12 mouse cellular contexts compared by ENCODE assay signal in the genomic region with DNA sequence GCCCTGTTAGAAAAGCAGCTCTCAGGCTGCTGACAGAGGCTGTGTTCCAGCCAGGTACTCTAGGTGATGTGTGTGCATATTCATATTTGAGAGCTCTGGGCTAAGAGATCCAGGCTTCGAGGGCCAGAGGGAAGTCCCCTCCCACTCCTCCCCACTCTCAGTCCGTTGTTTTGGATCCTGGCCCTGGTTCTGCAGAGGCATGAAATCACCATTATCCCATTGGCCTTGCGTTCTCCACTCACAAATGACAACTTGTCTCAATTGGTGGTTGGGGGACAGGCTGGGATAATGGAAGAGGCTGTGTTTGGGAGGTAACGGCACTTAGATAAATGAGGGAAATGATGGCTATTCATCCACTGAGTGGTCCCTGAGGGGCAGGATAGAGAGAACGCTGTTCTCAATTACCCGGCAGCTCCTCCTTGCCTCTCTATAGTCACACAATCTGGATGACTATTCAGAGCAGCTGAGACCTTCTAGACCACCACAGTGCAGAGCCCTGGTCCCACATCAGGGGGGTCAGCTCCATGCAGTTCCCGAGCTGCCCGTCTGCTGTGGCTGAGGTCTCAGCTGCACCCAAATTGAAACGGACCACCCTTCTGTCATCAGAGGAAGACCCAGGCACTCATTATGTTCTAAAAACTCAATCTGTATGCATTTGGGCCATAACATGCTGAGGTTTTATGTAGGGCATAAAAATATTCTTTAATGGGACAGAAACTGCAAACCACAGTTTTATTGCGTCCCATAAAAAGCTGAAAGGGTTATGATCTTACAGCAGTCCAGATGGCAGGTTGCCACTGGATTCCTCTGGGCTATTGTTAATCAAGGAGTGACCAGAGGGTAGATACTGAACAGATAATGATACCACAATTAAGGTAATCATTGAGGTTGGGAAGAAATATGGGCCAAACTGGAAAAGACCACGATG. TPM values are rescaled to one million over a fixed set of nuclear protein-coding genes. Genes with fewer than 3 reads are reported as not detected.
DNase-seq lines count a peak whose midpoint lies in the region; ATAC-seq lines count a peak whose summit lies in the region.
"Had no signal": no experiment of that assay in that cellular context is flagged by ENCODE, and none has a peak within 500 bp of the region (broad histone marks: within the 10 kb centered on the region; RNA-seq: fewer than 3 reads in every experiment).

No protein-coding gene starts in this region.

- peak; percentile 46 for DNase-seq in neural tube, embryonic 11.5 days (ENCODE audit: low spot score)
- DNase-seq in neural tube, embryonic 10.5 days (ENCODE audit: extremely low spot score, low spot score), result no peak
- DNase-seq in c-Kit-positive CD71-positive TER-119-positive erythroid progenitor cells, embryonic 14.5 days (ENCODE audit: low spot score), result no peak
- DNase-seq in adrenal gland, adult 18-20 months (ENCODE audit: low spot score in 2 of 2), result no peak
- DNase-seq: cerebellum, postnatal 14 days; retina, postnatal 1 day had no signal

- peaks cover 5% of the 10 kb centered on the region; the same call in 1 of the 2 replicates for H3K27me3 ChIP-seq in forebrain, embryonic 12.5 days
- no peaks in the 10 kb centered on the region for H3K27me3 ChIP-seq in forebrain, embryonic 15.5 days
- H3K27me3 ChIP-seq in neural tube, embryonic 11.5 days (ENCODE audit: control insufficient read depth, insufficient read depth, low read length), result no peaks in the 10 kb centered on the region
- peaks cover 3% of the 10 kb centered on the region for H3K27me3 ChIP-seq in midbrain, embryonic 12.5 days

- H3K4me2 ChIP-seq in forebrain, embryonic 12.5 days, result no peak overlapping the region
- no peak overlapping the region for H3K4me2 ChIP-seq in forebrain, embryonic 15.5 days (replicated peaks)
- H3K4me2 ChIP-seq in neural tube, embryonic 11.5 days (ENCODE audit: low read depth), result no peak overlapping the region
- H3K4me2 ChIP-seq in midbrain, embryonic 12.5 days (replicated peaks), result no peak overlapping the region
- H3K4me2 ChIP-seq: liver, embryonic 12.5 days had no signal

- H3K9me3 ChIP-seq in forebrain, embryonic 12.5 days, result no peaks in the 10 kb centered on the region
- no peaks in the 10 kb centered on the region for H3K9me3 ChIP-seq in forebrain, embryonic 15.5 days
- H3K9me3 ChIP-seq in neural tube, embryonic 11.5 days (ENCODE audit: control insufficient read depth, low read length), result no peaks in the 10 kb centered on the region
- no peaks in the 10 kb centered on the region for H3K9me3 ChIP-seq in midbrain, embryonic 12.5 days
- H3K9me3 ChIP-seq: liver, embryonic 12.5 days had no signal

- H3K4me1 ChIP-seq in forebrain, embryonic 12.5 days, result peaks cover 9% of the 10 kb centered on the region; the same call in 1 of the 2 replicates
- H3K4me1 ChIP-seq in forebrain, embryonic 15.5 days, result no peaks in the 10 kb centered on the region
- H3K4me1 ChIP-seq in neural tube, embryonic 11.5 days (ENCODE audit: control insufficient read depth, insufficient read depth, low read length), result no peaks in the 10 kb centered on the region
- H3K4me1 ChIP-seq in midbrain, embryonic 12.5 days, result no peaks in the 10 kb centered on the region
- H3K4me1 ChIP-seq: liver, embryonic 12.5 days had no signal

- H3K36me3 ChIP-seq in forebrain, embryonic 12.5 days (replicated peaks), result peaks cover 6% of the 10 kb centered on the region; the same call in 1 of the 2 replicates
- H3K36me3 ChIP-seq in forebrain, embryonic 15.5 days, result peaks cover 18% of the 10 kb centered on the region; the same call in 1 of the 2 replicates
- H3K36me3 ChIP-seq in neural tube, embryonic 11.5 days (ENCODE audit: control insufficient read depth, insufficient read depth, low read length), result no peaks in the 10 kb centered on the region
- H3K36me3 ChIP-seq in midbrain, embryonic 12.5 days, result peaks cover 13% of the 10 kb centered on the region
- H3K36me3 ChIP-seq: liver, embryonic 12.5 days had no signal

- H3K9ac ChIP-seq in forebrain, embryonic 12.5 days, result no peak overlapping the region
- no peak overlapping the region for H3K9ac ChIP-seq in forebrain, embryonic 15.5 days (replicated peaks)
- H3K9ac ChIP-seq in neural tube, embryonic 11.5 days (ENCODE audit: low read length), result no peak overlapping the region
- no peak overlapping the region for H3K9ac ChIP-seq in midbrain, embryonic 12.5 days (replicated peaks)
- H3K9ac ChIP-seq: liver, embryonic 12.5 days had no signal

- no peak overlapping the region for H3K4me3 ChIP-seq in forebrain, embryonic 12.5 days (replicated peaks)
- no peak overlapping the region for H3K4me3 ChIP-seq in forebrain, embryonic 15.5 days
- H3K4me3 ChIP-seq in neural tube, embryonic 11.5 days (ENCODE audit: low read depth, low read length), result no peak overlapping the region
- no peak overlapping the region for H3K4me3 ChIP-seq in midbrain, embryonic 12.5 days
- H3K4me3 ChIP-seq: liver, embryonic 12.5 days had no signal

- 59% methylated on average over 11 of the region's 11 CpGs for WGBS in forebrain, embryonic 12.5 days
- 56% methylated on average over 11 of the region's 11 CpGs for WGBS in forebrain, embryonic 15.5 days
- 35% methylated on average over 11 of the region's 11 CpGs for WGBS in neural tube, embryonic 11.5 days
- WGBS in midbrain, embryonic 12.5 days, result 66% methylated on average over 11 of the region's 11 CpGs

- H3K27ac ChIP-seq in forebrain, embryonic 12.5 days, result no peak overlapping the region
- no peak overlapping the region for H3K27ac ChIP-seq in forebrain, embryonic 15.5 days (replicated peaks)
- H3K27ac ChIP-seq in neural tube, embryonic 11.5 days (ENCODE audit: low read depth, low read length), result no peak overlapping the region
- no peak overlapping the region; the same call in 1 of the 2 replicates for H3K27ac ChIP-seq in midbrain, embryonic 12.5 days (replicated peaks)
- H3K27ac ChIP-seq: liver, embryonic 12.5 days had no signal

- peak; percentile 74 for ATAC-seq in forebrain, embryonic 12.5 days (ENCODE audit: low FRiP score)
- ATAC-seq in forebrain, embryonic 15.5 days (replicated peaks), result no peak; the same call in 1 of the 2 replicates
- ATAC-seq in neural tube, embryonic 11.5 days (ENCODE audit: insufficient read depth, low FRiP score, low TSS enrichment), result peak; percentile 82
- ATAC-seq in midbrain, embryonic 12.5 days (ENCODE audit: low FRiP score, low read depth), result peak; percentile 52; the same call in 1 of the 2 replicates
- no peak for ATAC-seq in erythroid progenitor cell, adult 5-6 weeks (replicated peaks; ENCODE audit: low FRiP score, poor library complexity, severe bottlenecking)
- ATAC-seq: intestine, embryonic 16.5 days; liver, embryonic 12.5 days had no signal

RNA-seq across cellular contexts. Expression of a gene that starts 29.2 kb away (rescaled TPM):
- 6.7 and 10.3 TPM in 2 replicates for polyA plus RNA-seq in forebrain, embryonic 12.5 days (2016; fragmentation: Nextera tagmentation; extraction: Ambion mirVana)
- 15.6 and 22.2 TPM in 2 replicates for polyA plus RNA-seq in forebrain, embryonic 15.5 days (2015; fragmentation: Nextera tagmentation; extraction: Ambion mirVana)
- 6.5 and 7.1 TPM in 2 replicates for polyA plus RNA-seq in neural tube, embryonic 11.5 days (2014; fragmentation: Nextera tagmentation; extraction: Ambion mirVana)
- polyA plus RNA-seq in midbrain, embryonic 12.5 days (2016; fragmentation: Nextera tagmentation; extraction: Ambion mirVana), result 7.4 and 8.3 TPM in 2 replicates
- 10 to 100 TPM; 64.0 to 84.7 TPM for total RNA-seq in adrenal gland, adult 18-20 months (2021)
- total RNA-seq in erythroid progenitor cell, adult 5-6 weeks (2015; ENCODE audit: low replicate concordance), result not detected in 2 replicates
- not detected in 2 replicates for total RNA-seq in erythroid progenitor cell, adult 5-6 weeks (2017; ENCODE audit: low replicate concordance)

Comparison
In these comparisons a context has a peak if more than half of its experiments do, and no peak if none do; other contexts are left out.
1. ATAC-seq: peak in forebrain, embryonic 12.5 days (single experiment), neural tube, embryonic 11.5 days (single experiment) and midbrain, embryonic 12.5 days (single experiment); none in forebrain, embryonic 15.5 days (single experiment) and erythroid progenitor cell, adult 5-6 weeks (single experiment).